Mouse (Mus musculus) cortical plate, adult 2 months (tissue): ENCODE measurements around the gene Dab2ip. TPM values are rescaled to one million over a fixed set of nuclear protein-coding genes. Genes with fewer than 3 reads are reported as not detected.

Experiments
- H3K27ac ChIP-seq: fragments of 200-500 bp; 2 replicates; pipeline ENCODE4 v1.5.1; 2012; ENCODE audit warnings: low read length, control low read depth, inconsistent platforms; ENCODE audit not compliant: insufficient read depth
- H3K4me1 ChIP-seq: fragments of 200-500 bp; 2 replicates; pipeline ENCODE4 v1.6.1; 2011; ENCODE audit warnings: low read length; ENCODE audit not compliant: control insufficient read depth, insufficient read depth
- H3K4me3 ChIP-seq: fragments of 200-500 bp; 2 replicates; pipeline ENCODE4 v1.5.1; 2011; ENCODE audit warnings: mild to moderate bottlenecking, low read length, control low read depth; ENCODE audit not compliant: insufficient read depth
- CTCF ChIP-seq: fragments of 200-500 bp; IDR thresholded peaks from 2 replicates; pipeline ENCODE4 v1.5.1; 2011; ENCODE audit warnings: mild to moderate bottlenecking, control low read depth, low read length; ENCODE audit not compliant: insufficient read depth; ENCODE audit errors: extremely low read depth
- POLR2A ChIP-seq: fragments of 200-500 bp; IDR thresholded peaks from 2 replicates; pipeline ENCODE4 v1.6.1; 2011; ENCODE audit warnings: mild to moderate bottlenecking, low read length, control low read depth; ENCODE audit not compliant: insufficient read depth; ENCODE audit errors: extremely low read depth
- polyA plus RNA-seq: library from polyadenylated mRNA; depleted of rRNA; stranded (reverse); fragments of >200 nt; gene quantifications from 2 replicates; pipeline ENCODE4 v1.2.3, GENCODE M21; 2012

The Dab2ip gene
- polyA plus RNA-seq, 1 experiment, result 114 TPM

GRCm38 (mm10) chr2:35637880-35638535 lies 79.9 kb downstream of the Dab2ip start:
- no peak for TF ChIP-seq CTCF
- no peak for TF ChIP-seq POLR2A
- Histone ChIP-seq H3K4me1 (peaks cover 9% of the 10 kb centered on the region), H3K4me3 (no peak overlapping the region), H3K27ac (no peak overlapping the region)

- H3K4me3 ChIP-seq, result no peak overlapping the region
- no peak overlapping the region for H3K27ac ChIP-seq
- no peak for TF ChIP-seq POLR2A
- H3K4me1 ChIP-seq, result peaks cover 9% of the 10 kb centered on the region
These were observed 81.7 kb downstream of the Dab2ip start for GRCm38 (mm10) chr2:35639799-35640198.

GRCm38 (mm10) chr2:35640576-35640975 lies 82.5 kb downstream of the Dab2ip start:
- Histone ChIP-seq H3K4me3 (no peak overlapping the region), H3K4me1 (peaks cover 9% of the 10 kb centered on the region), H3K27ac (no peak overlapping the region)
- no peak for TF ChIP-seq POLR2A

GRCm38 (mm10) chr2:35642224-35642623 lies 84.2 kb downstream of the Dab2ip start:
- Histone ChIP-seq H3K27ac (no peak overlapping the region), H3K4me3 (no peak overlapping the region), H3K4me1 (peaks cover 9% of the 10 kb centered on the region)
- TF ChIP-seq CTCF (no peak), POLR2A (no peak)

- Histone ChIP-seq H3K27ac (no peak overlapping the region), H3K4me1 (peaks cover 3% of the 10 kb centered on the region), H3K4me3 (no peak overlapping the region)
- TF ChIP-seq CTCF, result no peak
These were observed 88.5 kb downstream of the Dab2ip start for GRCm38 (mm10) chr2:35646553-35646952.

GRCm38 (mm10) chr2:35649708-35650107 lies 91.6 kb downstream of the Dab2ip start:
- Histone ChIP-seq H3K4me1 (peaks cover 3% of the 10 kb centered on the region), H3K27ac (no peak overlapping the region), H3K4me3 (no peak overlapping the region)
- TF ChIP-seq CTCF (peak; percentile 83), POLR2A (no peak)

GRCm38 (mm10) chr2:35651297-35651731 lies 93.2 kb downstream of the Dab2ip start:
- TF ChIP-seq POLR2A (no peak), CTCF (peak; percentile 46)
- peaks cover 6% of the 10 kb centered on the region for H3K4me1 ChIP-seq
- H3K27ac ChIP-seq, result no peak overlapping the region
- no peak overlapping the region for H3K4me3 ChIP-seq

GRCm38 (mm10) chr2:35652984-35653383 lies 94.9 kb downstream of the Dab2ip start:
- no peak overlapping the region for H3K4me3 ChIP-seq
- H3K4me1 ChIP-seq, result peaks cover 7% of the 10 kb centered on the region
- H3K27ac ChIP-seq, result no peak overlapping the region
- no peak for TF ChIP-seq CTCF
- TF ChIP-seq POLR2A, result no peak

- Histone ChIP-seq H3K27ac (no peak overlapping the region), H3K4me1 (peaks cover 7% of the 10 kb centered on the region), H3K4me3 (no peak overlapping the region)
- TF ChIP-seq POLR2A (no peak), CTCF (no peak)
These were observed 96.7 kb downstream of the Dab2ip start for GRCm38 (mm10) chr2:35654795-35655194.

GRCm38 (mm10) chr2:35655996-35656395 lies 97.9 kb downstream of the Dab2ip start:
- Histone ChIP-seq H3K27ac (no peak overlapping the region), H3K4me1 (peaks cover 7% of the 10 kb centered on the region), H3K4me3 (no peak overlapping the region)
- TF ChIP-seq CTCF, result no peak
- no peak for TF ChIP-seq POLR2A
